Mouse (Mus musculus) forebrain, embryonic 16.5 days (tissue): ENCODE results near the gene Btg4. TPM values are rescaled to one million over a fixed set of nuclear protein-coding genes. Genes with fewer than 3 reads are reported as not detected.

Experiments used
- ATAC-seq: fragments of 200-750 bp; cut with Nextera tagmentation; 2 replicates; pipeline ENCODE4 v1.8.0; 2017; ENCODE audit warnings: mild to moderate bottlenecking, moderate library complexity
- H3K27ac ChIP-seq: fragments of 300-500 bp; sonication (generic); 2 replicates; pipeline ENCODE4 v1.5.1; 2014; ENCODE audit warnings: low read length, control low read depth
- H3K27me3 ChIP-seq: fragments of 300-500 bp; sonication (generic); replicated peaks from 2 replicates; pipeline ENCODE4 v1.6.1; 2014; ENCODE audit warnings: low read length; ENCODE audit not compliant: control insufficient read depth, insufficient read depth
- H3K36me3 ChIP-seq: fragments of 300-500 bp; sonication (generic); 2 replicates; pipeline ENCODE4 v1.6.1; 2014; ENCODE audit not compliant: control insufficient read depth, insufficient read depth
- H3K4me1 ChIP-seq: fragments of 300-500 bp; sonication (generic); replicated peaks from 2 replicates; pipeline ENCODE4 v1.6.1; 2014; ENCODE audit warnings: low read length; ENCODE audit not compliant: control insufficient read depth, insufficient read depth
- H3K4me2 ChIP-seq: fragments of 300-500 bp; sonication (generic); 2 replicates; pipeline ENCODE4 v1.6.1; 2014; ENCODE audit warnings: mild to moderate bottlenecking, low read length, control low read depth
- H3K4me3 ChIP-seq: fragments of 300-500 bp; sonication (generic); replicated peaks from 2 replicates; pipeline ENCODE4 v1.5.1; 2014; ENCODE audit warnings: mild to moderate bottlenecking, low read length, control low read depth
- H3K9ac ChIP-seq: fragments of 300-500 bp; sonication (generic); replicated peaks from 2 replicates; pipeline ENCODE4 v1.6.1; 2014; ENCODE audit warnings: low read depth, low read length, control low read depth
- H3K9me3 ChIP-seq: fragments of 300-500 bp; sonication (generic); 2 replicates; pipeline ENCODE4 v1.6.1; 2016; ENCODE audit warnings: low read length; ENCODE audit not compliant: control insufficient read depth
- WGBS: fragments of 180-500 bp; shearing (Covaris S2); extraction: QIAGEN DNeasy Blood & Tissue Kit; methylation state at CpG from one replicate; pipeline ENCODE4 v1.1.7; 2014; 5-methylcytosine and 5-hydroxymethylcytosine counted together
- polyA plus RNA-seq: library from polyadenylated mRNA; unstranded; fragments of >200 nt; fragmentation: Nextera tagmentation; extraction: Ambion mirVana; gene quantifications from 2 replicates; pipeline ENCODE4 v1.2.1, GENCODE M21; 2015

The Btg4 gene
- polyA plus RNA-seq, 1 experiment from 2014 or later, result not detected

GRCm38 (mm10) chr9:51032785-51033529, 27.7 kb upstream of the Btg4 start:
- Histone ChIP-seq H3K9me3 (no peaks in the 10 kb centered on the region), H3K27ac (no peak overlapping the region), H3K9ac (no peak overlapping the region), H3K27me3 (no peaks in the 10 kb centered on the region), H3K4me2 (no peak overlapping the region), H3K4me1 (no peaks in the 10 kb centered on the region), H3K36me3 (no peaks in the 10 kb centered on the region), H3K4me3 (no peak overlapping the region)
- WGBS, result 79% methylated on average over 3 of the region's 3 CpGs
- no peak for ATAC-seq

- Histone ChIP-seq H3K36me3 (no peaks in the 10 kb centered on the region), H3K27ac (no peak overlapping the region), H3K4me1 (no peaks in the 10 kb centered on the region), H3K9me3 (no peaks in the 10 kb centered on the region), H3K4me2 (no peak overlapping the region), H3K9ac (no peak overlapping the region), H3K4me3 (no peak overlapping the region), H3K27me3 (no peaks in the 10 kb centered on the region)
- ATAC-seq, result no peak
- WGBS, result 89% methylated on average over 7 of the region's 7 CpGs
These were observed 19.2 kb upstream of the Btg4 start for GRCm38 (mm10) chr9:51041491-51041980.

GRCm38 (mm10) chr9:51042136-51042535, 18.6 kb upstream of the Btg4 start:
- no peaks in the 10 kb centered on the region for H3K36me3 ChIP-seq
- H3K9ac ChIP-seq, result no peak overlapping the region
- H3K4me1 ChIP-seq, result no peaks in the 10 kb centered on the region
- no peak overlapping the region for H3K27ac ChIP-seq
- H3K4me3 ChIP-seq, result no peak overlapping the region
- no peaks in the 10 kb centered on the region for H3K9me3 ChIP-seq
- 78% methylated on average over 6 of the region's 6 CpGs for WGBS
- ATAC-seq, result no peak
- no peak overlapping the region for H3K4me2 ChIP-seq
- H3K27me3 ChIP-seq, result no peaks in the 10 kb centered on the region

- Histone ChIP-seq H3K4me1 (no peaks in the 10 kb centered on the region), H3K9ac (no peak overlapping the region), H3K4me2 (no peak overlapping the region), H3K27ac (no peak overlapping the region), H3K27me3 (no peaks in the 10 kb centered on the region), H3K36me3 (no peaks in the 10 kb centered on the region), H3K9me3 (no peaks in the 10 kb centered on the region), H3K4me3 (no peak overlapping the region)
- 81% methylated on average over 3 of the region's 3 CpGs for WGBS
- ATAC-seq, result no peak
These were observed 8.5 kb upstream of the Btg4 start for GRCm38 (mm10) chr9:51052180-51052579.

GRCm38 (mm10) chr9:51056360-51057324, 4.1 kb upstream of the Btg4 start:
- Histone ChIP-seq H3K36me3 (no peaks in the 10 kb centered on the region), H3K9ac (no peak overlapping the region), H3K27ac (no peak overlapping the region), H3K4me2 (no peak overlapping the region), H3K4me3 (no peak overlapping the region), H3K9me3 (no peaks in the 10 kb centered on the region), H3K4me1 (no peaks in the 10 kb centered on the region), H3K27me3 (no peaks in the 10 kb centered on the region)
- 82% methylated on average over 3 of the region's 3 CpGs for WGBS
- no peak for ATAC-seq

- Histone ChIP-seq H3K4me3 (no peak overlapping the region), H3K27ac (no peak overlapping the region), H3K9me3 (no peaks in the 10 kb centered on the region), H3K4me1 (no peaks in the 10 kb centered on the region), H3K36me3 (no peaks in the 10 kb centered on the region), H3K4me2 (no peak overlapping the region), H3K27me3 (no peaks in the 10 kb centered on the region), H3K9ac (no peak overlapping the region)
- 49% methylated on average over 4 of the region's 4 CpGs for WGBS
- no peak for ATAC-seq
These were observed 1.7 kb upstream of the Btg4 start for GRCm38 (mm10) chr9:51058951-51059521.

- H3K4me2 ChIP-seq, result no peak overlapping the region
- 48% methylated on average over 3 of the region's 3 CpGs for whole genome bisulfite sequencing
- no peaks in the 10 kb centered on the region for H3K27me3 ChIP-seq
- no peak overlapping the region for H3K4me3 ChIP-seq
- H3K9ac ChIP-seq, result no peak overlapping the region
- H3K27ac ChIP-seq, result peak overlapping the region; percentile 33; the same call in 1 of the 2 replicates
- peak; percentile 43 for ATAC-seq
- H3K36me3 ChIP-seq, result no peaks in the 10 kb centered on the region
- H3K9me3 ChIP-seq, result no peaks in the 10 kb centered on the region
- no peaks in the 10 kb centered on the region for H3K4me1 ChIP-seq
These were observed 7.5 kb downstream of the Btg4 start for GRCm38 (mm10) chr9:51068202-51068601.

- no peak overlapping the region for H3K4me2 ChIP-seq
- no peaks in the 10 kb centered on the region for H3K36me3 ChIP-seq
- H3K27me3 ChIP-seq, result no peaks in the 10 kb centered on the region
- H3K4me1 ChIP-seq, result peaks cover 9% of the 10 kb centered on the region
- H3K9ac ChIP-seq, result no peak overlapping the region
- H3K9me3 ChIP-seq, result no peaks in the 10 kb centered on the region
- WGBS, result 84% methylated on average over 4 of the region's 4 CpGs
- no peak for ATAC-seq
- no peak overlapping the region for H3K4me3 ChIP-seq
- no peak overlapping the region for H3K27ac ChIP-seq
These were observed 10.1 kb downstream of the Btg4 start for GRCm38 (mm10) chr9:51070801-51071200.

- Histone ChIP-seq H3K4me1 (peaks cover 22% of the 10 kb centered on the region), H3K4me2 (peak overlapping the region; percentile 50), H3K4me3 (no peak overlapping the region), H3K27ac (0 out of 2 replicates have a peak overlapping the region, but pooled peaks have one; percentile 1), H3K36me3 (no peaks in the 10 kb centered on the region), H3K9ac (no peak overlapping the region), H3K27me3 (no peaks in the 10 kb centered on the region), H3K9me3 (no peaks in the 10 kb centered on the region)
- WGBS, result 11% methylated on average over 3 of the region's 3 CpGs
- ATAC-seq, result peak; percentile 79
These were observed 15.1 kb downstream of the Btg4 start for GRCm38 (mm10) chr9:51075780-51076179.
